Mouse (Mus musculus): ENCODE measurements around the gene Stam2.

Stam2 gene

GRCm38 (mm10) chr2:52730891-52731290 lies 11.2 kb downstream of the Stam2 start:
- DNase-seq (ENCODE audit: low spot score): no peak

GRCm38 (mm10) chr2:52720231-52721025 lies 21.7 kb downstream of the Stam2 start:
- no peak for DNase-seq (ENCODE audit: low spot score)

- DNase-seq (ENCODE audit: low spot score): no peak
Observed at GRCm38 (mm10) chr2:52717076-52717475, 25.0 kb downstream of the Stam2 start.

DNA sequence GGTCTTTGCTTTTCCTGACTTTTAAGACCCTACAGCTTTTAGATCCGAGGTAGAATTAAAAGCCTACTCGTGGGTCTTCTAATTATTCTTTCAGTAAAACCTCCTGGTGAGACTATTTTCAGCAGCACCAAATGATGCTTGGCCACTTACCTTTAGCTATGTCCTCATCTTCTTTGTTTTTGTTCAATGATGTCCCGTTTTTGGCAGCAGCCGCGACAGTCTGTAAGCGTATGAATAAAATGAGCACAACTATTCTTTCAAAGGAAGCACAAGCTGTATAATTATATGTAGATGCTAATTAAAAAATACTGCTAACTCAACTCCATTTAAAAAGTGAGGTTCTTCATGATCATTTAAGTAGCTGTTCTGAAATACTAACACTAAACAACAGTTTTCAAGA lies 26.5 kb downstream of the Stam2 start:
- DNase-seq (ENCODE audit: low spot score): no peak

- DNase-seq (ENCODE audit: low spot score): no peak
Observed at GRCm38 (mm10) chr2:52714111-52714510, 28.0 kb downstream of the Stam2 start.

- DNase-seq (ENCODE audit: low spot score): no peak
Observed at GRCm38 (mm10) chr2:52710804-52711203, 31.3 kb downstream of the Stam2 start.

DNA sequence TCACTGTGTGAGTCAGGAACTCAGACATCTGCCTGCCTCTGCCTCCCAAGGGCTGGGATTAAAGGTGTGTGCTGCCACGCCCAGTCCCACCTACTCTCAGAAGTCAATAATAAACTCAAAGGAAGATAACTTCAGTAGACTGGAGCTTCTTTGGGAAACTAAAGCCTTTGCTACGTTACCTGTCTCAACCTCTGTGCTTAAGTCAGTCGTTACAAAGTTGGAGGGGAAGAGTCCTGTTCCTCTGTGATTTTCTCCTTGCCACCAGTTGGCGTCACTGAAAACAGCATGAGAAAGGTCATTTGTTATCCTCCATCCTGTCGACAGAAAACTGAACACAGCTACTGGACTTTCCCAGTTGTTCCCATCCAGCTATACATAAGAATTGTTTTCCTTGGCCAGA lies 32.7 kb downstream of the Stam2 start:
- no peak for DNase-seq (ENCODE audit: low spot score)

GRCm38 (mm10) chr2:52701368-52702036 lies 40.6 kb downstream of the Stam2 start:
- DNase-seq (ENCODE audit: low spot score): no peak

GRCm38 (mm10) chr2:52700352-52700751 lies 41.7 kb downstream of the Stam2 start:
- DNase-seq (ENCODE audit: low spot score): no peak

GRCm38 (mm10) chr2:52694604-52695003 lies 47.5 kb downstream of the Stam2 start:
- no peak for DNase-seq (ENCODE audit: low spot score)

GRCm38 (mm10) chr2:52691745-52692144 lies 50.3 kb downstream of the Stam2 start:
- DNase-seq (ENCODE audit: low spot score): no peak

DNA sequence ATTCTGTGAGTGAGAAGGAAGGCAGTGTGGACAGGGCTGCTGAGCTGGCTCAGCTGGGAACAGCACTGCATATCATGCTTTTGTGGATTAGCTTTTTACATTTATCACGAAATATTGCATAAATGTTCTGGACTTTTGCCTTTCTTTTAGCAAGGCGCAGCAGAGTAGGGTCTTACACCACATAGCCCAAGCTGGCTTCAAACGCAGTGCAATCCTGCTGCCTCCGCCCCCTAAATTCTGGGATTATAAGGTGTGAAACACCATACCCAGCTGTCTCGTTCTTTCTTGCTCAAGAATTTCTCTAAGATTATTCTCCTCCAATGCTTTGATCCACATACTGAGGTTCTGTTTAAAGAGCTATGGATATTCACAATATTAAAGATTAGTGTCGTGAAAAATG lies 55.5 kb downstream of the Stam2 start:
- no peak for DNase-seq (ENCODE audit: low spot score)

GRCm38 (mm10) chr2:52677589-52677988 lies 64.5 kb downstream of the Stam2 start:
- no peak for DNase-seq (ENCODE audit: low spot score)

- no peak for DNase-seq (ENCODE audit: low spot score)
Observed at GRCm38 (mm10) chr2:52676913-52677303, 65.2 kb downstream of the Stam2 start.

GRCm38 (mm10) chr2:52676023-52676912 lies 65.8 kb downstream of the Stam2 start, which contains the start of gene Cacnb4:
Gene Cacnb4, minus strand, starts transcription at chr2:52676831.
- DNase-seq (ENCODE audit: low spot score): peak; percentile 4

DNA sequence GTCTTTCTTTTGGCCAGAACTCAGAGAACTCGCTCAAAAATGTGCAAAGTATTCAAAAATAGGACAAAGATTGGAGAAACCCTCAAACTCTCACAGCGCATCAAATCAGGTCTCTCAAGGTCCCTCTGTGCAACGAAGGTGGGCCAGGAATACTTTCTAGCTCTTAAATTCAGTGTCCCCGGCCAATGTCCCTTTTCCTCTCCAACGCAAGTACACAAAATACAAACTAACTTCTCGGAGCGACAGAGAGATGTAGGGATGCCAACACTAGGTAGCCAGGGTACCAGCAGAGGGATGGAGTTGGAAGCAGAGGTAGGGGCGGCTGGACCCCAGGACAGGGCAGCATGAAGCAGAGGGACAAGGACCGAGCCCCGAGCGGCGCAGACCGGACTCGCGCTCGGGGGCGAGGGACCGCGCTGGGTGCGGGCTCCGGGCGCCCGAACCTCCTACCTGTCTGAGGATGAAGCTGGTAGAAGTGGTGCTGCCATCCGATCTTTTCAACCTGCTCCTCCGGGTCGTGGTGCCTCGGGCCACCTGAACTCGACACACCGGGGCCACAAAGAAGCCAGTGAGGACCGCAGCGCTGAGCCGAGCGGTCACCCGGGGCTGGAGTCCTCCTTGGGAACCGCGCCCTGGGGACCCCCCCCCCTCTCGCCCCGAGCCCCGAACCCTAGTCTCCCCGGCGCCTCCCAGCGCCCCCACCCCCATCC lies 66.6 kb downstream of the Stam2 start:
- DNase-seq (ENCODE audit: low spot score): no peak

- no peak for DNase-seq (ENCODE audit: low spot score)
Observed at GRCm38 (mm10) chr2:52674886-52675277, 67.2 kb downstream of the Stam2 start.

DNA sequence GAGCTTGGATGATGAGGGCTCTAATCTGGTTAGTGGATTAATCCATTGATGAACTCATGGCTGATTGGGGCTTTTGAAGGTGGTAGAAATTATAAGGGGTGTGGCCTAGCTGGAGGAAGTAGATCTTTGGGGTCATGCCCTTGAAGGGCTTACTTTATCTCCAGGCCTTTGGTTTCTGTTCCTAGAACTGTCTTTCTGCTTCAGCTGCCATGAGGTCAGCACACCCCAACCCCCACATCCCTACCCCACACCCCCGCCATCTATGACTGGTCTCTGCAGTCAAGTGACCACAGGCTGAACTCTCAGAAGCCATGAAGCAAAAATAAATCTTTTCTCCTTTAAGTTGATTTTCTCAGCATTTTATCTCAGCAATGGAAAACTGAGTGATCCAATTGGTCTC lies 68.9 kb downstream of the Stam2 start:
- DNase-seq (ENCODE audit: low spot score): no peak

DNA sequence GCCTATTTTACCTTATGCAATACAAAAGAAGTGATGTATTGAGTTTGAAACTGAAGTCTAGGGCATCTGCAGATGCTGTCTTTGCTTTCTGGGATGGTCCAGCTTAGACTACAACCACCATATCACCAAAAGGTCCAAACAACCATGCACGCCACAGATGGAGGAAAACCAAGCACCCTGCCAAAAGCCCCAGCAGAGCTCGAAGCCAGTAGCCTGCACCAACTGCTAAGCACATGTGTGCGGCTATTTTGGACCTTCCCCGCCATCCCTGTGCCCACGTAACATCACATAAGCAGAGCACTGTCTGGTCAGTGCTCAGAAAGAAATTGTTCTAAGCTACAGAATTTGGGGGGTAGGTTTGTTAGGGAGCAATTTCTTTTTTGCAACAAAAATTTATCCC lies 71.3 kb downstream of the Stam2 start:
- DNase-seq (ENCODE audit: low spot score): no peak

DNA sequence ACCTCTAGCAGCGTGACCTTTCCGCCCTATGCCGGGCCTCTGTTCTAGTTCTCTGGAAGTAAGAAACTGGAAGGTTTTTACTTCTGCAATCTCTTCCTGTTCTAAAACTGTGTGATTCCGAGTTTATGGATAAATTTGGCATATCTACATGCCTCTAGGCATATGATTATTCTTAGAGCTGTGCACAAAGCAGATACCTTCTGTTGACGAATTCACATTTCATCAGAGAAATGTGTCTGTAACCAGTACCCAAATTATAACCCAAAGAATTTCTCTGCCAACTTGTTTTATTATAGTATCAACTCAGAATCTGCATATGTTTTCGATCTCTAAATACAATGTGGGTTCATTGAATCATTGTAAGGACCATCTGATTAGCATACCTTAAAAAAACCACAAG lies 73.6 kb downstream of the Stam2 start:
- no peak for DNase-seq (ENCODE audit: low spot score)

GRCm38 (mm10) chr2:52656722-52657121 lies 85.4 kb downstream of the Stam2 start:
- no peak for DNase-seq (ENCODE audit: low spot score)

GRCm38 (mm10) chr2:52654541-52654940 lies 87.5 kb downstream of the Stam2 start:
- no peak for DNase-seq (ENCODE audit: low spot score)
